Mouse (Mus musculus) heart, adult 2 months (tissue): ENCODE data around the gene Caprin2.

Experiments
- CTCF ChIP-seq: fragments of 200-600 bp; IDR thresholded peaks from 2 replicates; pipeline ENCODE4 v1.8.1; 2022; ENCODE audit warnings: antibody characterized with exemption, mild to moderate bottlenecking, moderate library complexity
- EP300 ChIP-seq: fragments of 200-500 bp; IDR thresholded peaks from 2 replicates; pipeline ENCODE4 v1.6.1; 2011; ENCODE audit warnings: low read depth, low read length, control low read depth; ENCODE audit not compliant: insufficient read depth
- POLR2A ChIP-seq: fragments of 200-500 bp; IDR thresholded peaks from 2 replicates; pipeline ENCODE4 v1.6.1; 2011; ENCODE audit warnings: mild to moderate bottlenecking, low read depth, low read length, control low read depth; ENCODE audit not compliant: insufficient read depth

DNA sequence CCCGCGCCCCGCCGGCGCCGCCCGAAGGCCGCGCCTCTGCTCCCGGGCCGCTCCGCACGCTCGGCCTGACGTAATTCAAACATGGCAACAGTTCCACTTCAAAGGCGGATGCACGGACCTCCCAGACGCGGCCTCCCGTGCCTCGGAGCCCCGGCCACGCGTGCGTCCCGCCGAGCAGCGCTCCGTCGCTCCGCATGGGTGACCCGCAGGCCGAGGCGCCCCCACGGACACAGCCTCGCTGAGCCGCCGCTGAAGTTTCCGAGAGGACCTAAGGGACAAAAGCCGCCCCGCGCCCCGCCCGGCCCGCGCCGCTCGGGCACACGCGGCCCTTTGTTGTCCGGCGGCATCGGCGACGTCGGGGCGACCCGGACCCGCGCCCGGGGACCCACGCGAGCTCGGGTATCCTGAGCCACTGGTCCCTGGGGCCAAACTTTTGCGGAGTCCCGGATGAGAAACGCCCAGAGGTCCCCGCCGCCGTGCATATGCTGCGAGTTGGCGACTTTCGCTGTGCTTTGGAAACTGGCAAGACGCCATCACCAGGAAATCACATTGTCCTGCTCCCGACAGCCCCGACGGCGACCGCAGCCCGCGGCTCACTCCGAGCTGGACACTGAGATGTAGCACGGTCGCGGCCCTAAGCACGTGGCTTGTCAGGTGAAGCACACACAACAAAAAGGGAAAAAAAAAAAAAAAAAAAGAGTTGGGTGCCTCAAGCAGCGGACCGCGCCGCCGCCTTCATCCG is 48.9 kb upstream of the Caprin2 start:
- TF ChIP-seq POLR2A: no peak
- TF ChIP-seq EP300: no peak
- TF ChIP-seq CTCF: no peak
